ENCODE assay signal across 18 mouse cellular contexts in the genomic region with DNA sequence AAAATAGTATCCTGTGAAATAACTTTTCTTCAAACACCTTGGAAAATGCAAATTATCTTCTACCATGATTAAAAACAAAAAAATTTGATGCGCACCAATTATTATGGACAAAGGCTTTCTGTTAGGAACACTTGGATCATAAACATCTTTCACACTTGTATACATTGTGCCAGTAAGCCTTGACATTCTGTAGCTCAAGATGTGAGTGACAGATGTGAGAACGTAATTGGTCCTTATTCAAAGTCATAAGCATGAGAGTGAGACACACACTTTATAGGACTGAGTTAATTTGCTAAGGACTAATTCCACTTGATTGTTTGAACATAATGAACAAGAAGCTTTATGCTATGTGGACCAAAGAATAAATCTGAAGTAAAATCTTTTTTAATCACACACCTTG.
"Had no signal": no experiment of that assay in that cellular context is flagged by ENCODE, and none has a peak within 500 bp of the region (broad histone marks: within the 10 kb centered on the region; RNA-seq: fewer than 3 reads in every experiment).

No protein-coding gene starts in this region.

- ATAC-seq: liver, postnatal 0 days; lung, postnatal 0 days; midbrain, embryonic 15.5 days had no signal

- H3K9ac ChIP-seq: kidney, embryonic 15.5 days; limb, embryonic 12.5 days; limb, embryonic 15.5 days; liver, embryonic 14.5 days; liver, postnatal 0 days; lung, embryonic 14.5 days; midbrain, embryonic 12.5 days; midbrain, embryonic 15.5 days; neural tube, embryonic 12.5 days; neural tube, embryonic 15.5 days had no signal

- H3K27ac ChIP-seq: kidney, embryonic 15.5 days; limb, embryonic 12.5 days; limb, embryonic 15.5 days; liver, embryonic 14.5 days; macrophage; midbrain, embryonic 12.5 days; midbrain, embryonic 15.5 days; neural tube, embryonic 12.5 days; neural tube, embryonic 15.5 days had no signal

- H3K27me3 ChIP-seq: kidney, embryonic 15.5 days; limb, embryonic 12.5 days; limb, embryonic 15.5 days; midbrain, embryonic 12.5 days; midbrain, embryonic 15.5 days; neural tube, embryonic 12.5 days; neural tube, embryonic 15.5 days had no signal

- H3K4me3 ChIP-seq: kidney, embryonic 15.5 days; limb, embryonic 12.5 days; limb, embryonic 15.5 days; midbrain, embryonic 12.5 days; midbrain, embryonic 15.5 days; neural tube, embryonic 12.5 days; neural tube, embryonic 15.5 days had no signal

- H3K36me3 ChIP-seq: kidney, embryonic 15.5 days; limb, embryonic 12.5 days; limb, embryonic 15.5 days; midbrain, embryonic 12.5 days; midbrain, embryonic 15.5 days; neural tube, embryonic 12.5 days; neural tube, embryonic 15.5 days had no signal

- H3K4me1 ChIP-seq: kidney, embryonic 15.5 days; limb, embryonic 12.5 days; limb, embryonic 15.5 days; midbrain, embryonic 12.5 days; midbrain, embryonic 15.5 days; neural tube, embryonic 12.5 days; neural tube, embryonic 15.5 days had no signal

- DNase-seq: kidney, postnatal 14 days; kidney, postnatal 4 days; left cerebral cortex, postnatal 4 days; liver, postnatal 0 days; lung, embryonic 14.5 days; thymus, adult 18-20 months; thymus, postnatal 36 days had no signal

- H3K4me2 ChIP-seq: kidney, embryonic 15.5 days; limb, embryonic 12.5 days; limb, embryonic 15.5 days; liver, embryonic 11.5 days; lung, embryonic 14.5 days; midbrain, embryonic 12.5 days; midbrain, embryonic 15.5 days; neural tube, embryonic 12.5 days; neural tube, embryonic 15.5 days had no signal

- H3K9me3 ChIP-seq: kidney, embryonic 15.5 days; limb, embryonic 12.5 days; limb, embryonic 15.5 days; midbrain, embryonic 12.5 days; midbrain, embryonic 15.5 days; neural tube, embryonic 12.5 days; neural tube, embryonic 15.5 days had no signal
